Mouse (Mus musculus): ENCODE data around the gene Dis3l2.
A peak's percentile ranks its signal among the peaks of the same experiment; 100 is the strongest.

Dis3l2 gene

GRCm38 (mm10) chr1:86703300-86703964 is at the start of gene Dis3l2:
Gene Dis3l2 (plus strand): TSS chr1:86703808.
- DNase-seq: peak; percentile 78 to 88

GRCm38 (mm10) chr1:86657071-86657470 is 46.5 kb upstream of the Dis3l2 start:
- DNase-seq: peak; percentile 7 to 42

DNA sequence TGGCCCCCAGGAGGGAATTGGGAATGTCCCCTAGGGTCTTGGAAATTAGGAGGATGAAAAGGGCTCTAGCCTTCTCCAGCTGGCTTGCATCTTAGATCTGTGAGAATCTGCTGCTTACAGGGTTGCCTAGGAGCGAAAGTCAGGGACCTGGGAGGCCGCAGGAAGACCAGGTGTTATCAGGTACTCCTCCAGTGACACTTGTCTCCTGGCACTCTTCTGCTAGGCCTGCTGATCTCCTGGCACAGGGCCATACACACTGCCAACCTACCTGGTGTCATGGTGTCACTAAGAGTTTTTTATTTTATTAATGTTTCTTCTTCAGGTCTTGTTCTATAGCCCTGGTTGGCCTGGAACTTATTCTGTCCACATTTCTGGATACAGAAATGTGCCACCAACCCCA is 38.5 kb upstream of the Dis3l2 start:
- DNase-seq: no peak

DNA sequence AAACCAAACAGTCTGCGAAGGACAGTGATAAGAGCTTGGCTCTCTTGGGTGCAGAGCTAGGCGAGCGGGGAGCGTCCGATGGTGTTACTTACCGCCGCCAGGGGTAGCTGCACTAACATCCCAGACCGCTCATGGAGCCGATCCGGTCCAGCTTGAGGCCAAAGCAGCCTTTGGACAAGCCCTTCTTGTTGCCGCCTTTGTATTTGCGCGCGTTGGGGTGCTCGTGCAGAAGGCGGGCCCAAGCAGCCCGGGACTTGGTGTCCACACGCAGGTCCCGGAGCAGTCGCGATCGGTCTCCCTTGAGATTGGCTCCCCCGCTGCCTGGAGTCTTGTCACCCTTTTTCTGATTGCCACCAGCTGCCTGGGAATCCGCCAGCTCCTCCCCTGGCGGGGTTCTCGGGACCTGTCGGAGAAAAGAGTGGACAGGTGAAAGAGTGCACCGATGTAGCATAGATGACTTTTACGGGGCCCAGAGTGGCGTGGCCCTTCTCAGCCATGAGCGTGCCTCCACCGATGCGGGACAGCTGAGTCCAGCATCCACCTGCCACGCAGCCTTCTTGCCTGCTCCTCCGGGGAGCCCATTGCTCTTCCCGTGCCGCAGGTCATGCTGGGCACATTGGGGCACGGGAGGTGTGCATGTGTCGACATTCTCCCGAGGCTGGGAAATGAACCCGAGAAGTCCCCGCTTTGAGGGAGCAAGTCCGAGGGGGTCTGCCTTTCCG is 33.9 kb upstream of the Dis3l2 start:
- peak; percentile 60 to 76 for DNase-seq

DNA sequence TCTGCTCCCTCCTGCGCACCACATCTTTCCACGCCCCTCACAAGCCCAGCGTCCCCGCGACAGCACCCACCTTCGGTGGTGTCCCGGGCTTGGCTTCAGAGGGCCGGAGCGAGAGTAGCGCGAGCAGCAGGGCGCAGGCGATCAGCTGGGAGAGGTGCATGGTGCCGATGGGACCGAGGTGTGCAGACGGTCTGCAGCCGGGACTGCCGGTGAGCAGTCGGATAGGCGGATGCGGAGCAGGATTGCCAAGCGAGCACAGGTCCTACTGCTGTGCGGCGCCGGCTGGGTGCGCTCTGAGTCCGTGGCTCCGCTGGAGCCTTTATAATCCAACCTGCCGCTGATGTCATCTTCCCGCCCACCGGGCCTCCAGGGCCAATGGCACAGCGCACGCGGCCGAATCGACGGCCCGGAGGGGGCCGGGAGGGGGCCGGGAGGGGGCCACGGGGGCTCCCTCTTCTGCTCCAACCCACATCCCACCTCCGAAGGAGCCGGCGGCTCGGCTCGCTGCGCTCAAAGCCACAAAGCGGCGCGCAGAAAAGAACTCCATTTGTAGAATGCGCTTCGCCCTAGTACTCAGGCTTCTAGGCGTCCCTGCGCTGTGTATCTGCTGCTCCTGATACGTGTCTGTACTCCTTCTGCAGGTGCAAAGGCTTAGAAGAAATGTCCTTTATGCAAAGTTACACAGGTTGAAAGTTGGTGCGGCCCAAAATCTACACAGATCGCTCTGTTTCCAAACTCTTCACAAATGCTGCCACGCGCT is 33.1 kb upstream of the Dis3l2 start, which contains the start of gene Nppc:
Gene Nppc, minus strand, starts transcription at position 293 of the 760 bp plus-strand sequence.
- peak; percentile 49 to 69 for DNase-seq

DNA sequence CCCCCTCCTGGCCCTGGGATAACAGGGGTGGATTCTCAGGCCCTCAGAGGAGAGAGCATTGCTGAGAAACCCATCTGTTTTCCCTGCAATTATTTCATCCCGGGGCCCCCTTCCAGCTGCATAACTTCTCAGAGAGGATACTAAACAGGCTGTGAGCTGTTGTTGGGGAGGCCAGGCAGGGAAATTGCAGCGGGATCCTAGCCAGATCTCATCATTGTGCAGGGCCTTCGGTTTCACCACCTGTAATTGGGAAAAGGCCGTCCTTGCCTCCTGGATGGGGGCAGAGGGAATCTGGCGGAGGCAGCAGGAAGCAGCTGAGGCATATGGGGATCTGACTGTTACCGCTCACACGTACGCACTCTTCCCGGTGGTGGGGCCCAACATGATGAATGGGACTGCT is 29.2 kb upstream of the Dis3l2 start:
- DNase-seq: no peak

- DNase-seq: no peak
Measured at GRCm38 (mm10) chr1:86675126-86675525, 28.5 kb upstream of the Dis3l2 start.

- DNase-seq: no peak
Measured at GRCm38 (mm10) chr1:86677624-86678023, 26.0 kb upstream of the Dis3l2 start.

DNA sequence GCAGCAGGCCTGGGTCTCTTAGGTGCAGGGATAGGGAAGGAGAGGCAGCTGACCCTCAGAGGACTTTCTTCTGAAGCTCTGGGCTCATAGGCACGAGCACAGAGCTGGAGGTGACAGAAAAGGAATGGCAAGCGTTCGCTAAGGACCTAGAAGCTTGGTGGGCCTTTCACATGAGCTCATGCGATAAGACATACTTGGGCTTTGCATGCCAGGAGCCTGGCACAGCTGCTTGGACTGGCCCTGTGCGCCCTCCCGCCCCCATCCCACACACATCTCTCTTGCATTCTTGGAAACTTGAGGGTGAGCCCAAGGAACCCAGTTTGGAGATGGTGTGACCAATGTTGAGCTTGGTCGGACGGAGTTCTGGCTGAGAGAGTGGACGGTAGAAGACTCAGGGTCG is 24.9 kb upstream of the Dis3l2 start:
- no peak for DNase-seq

GRCm38 (mm10) chr1:86687236-86687635 is 16.4 kb upstream of the Dis3l2 start:
- no peak for DNase-seq

GRCm38 (mm10) chr1:86691027-86691426 is 12.6 kb upstream of the Dis3l2 start:
- no peak for DNase-seq

- DNase-seq: no peak
Measured at GRCm38 (mm10) chr1:86696948-86697347, 6.7 kb upstream of the Dis3l2 start.

- DNase-seq: peak in 1 of 2 experiments; percentile 41
Measured at GRCm38 (mm10) chr1:86698721-86699120, 4.9 kb upstream of the Dis3l2 start.

GRCm38 (mm10) chr1:86699346-86700136 is 4.1 kb upstream of the Dis3l2 start:
- no peak for DNase-seq

GRCm38 (mm10) chr1:86700367-86700766 is 3.2 kb upstream of the Dis3l2 start:
- DNase-seq: no peak

- no peak for DNase-seq
Measured at GRCm38 (mm10) chr1:86703965-86704326, 338 bp downstream of the Dis3l2 start.

- DNase-seq: no peak
Measured at GRCm38 (mm10) chr1:86705461-86705860, 1.9 kb downstream of the Dis3l2 start.

GRCm38 (mm10) chr1:86709546-86709945 is 5.9 kb downstream of the Dis3l2 start:
- DNase-seq: no peak

DNA sequence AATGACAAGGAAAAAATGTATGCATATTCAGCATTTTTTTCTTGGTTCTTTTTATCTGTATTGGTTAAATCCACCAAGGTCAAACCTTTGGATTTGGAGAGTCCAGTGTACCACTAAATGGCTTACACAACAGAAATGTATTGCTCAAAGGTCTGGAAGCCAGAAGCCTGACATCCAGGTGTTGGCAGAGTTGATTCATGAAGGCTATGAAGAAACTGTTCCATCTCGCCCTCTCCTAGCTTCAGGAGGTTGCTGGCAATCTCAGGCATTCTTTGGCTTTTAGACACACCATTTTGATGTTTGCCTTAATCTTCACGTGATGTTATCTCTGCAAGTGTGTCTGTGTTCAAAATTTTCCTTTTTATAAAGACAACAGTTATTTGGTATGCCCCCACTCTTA is 8.4 kb downstream of the Dis3l2 start:
- DNase-seq: no peak

DNA sequence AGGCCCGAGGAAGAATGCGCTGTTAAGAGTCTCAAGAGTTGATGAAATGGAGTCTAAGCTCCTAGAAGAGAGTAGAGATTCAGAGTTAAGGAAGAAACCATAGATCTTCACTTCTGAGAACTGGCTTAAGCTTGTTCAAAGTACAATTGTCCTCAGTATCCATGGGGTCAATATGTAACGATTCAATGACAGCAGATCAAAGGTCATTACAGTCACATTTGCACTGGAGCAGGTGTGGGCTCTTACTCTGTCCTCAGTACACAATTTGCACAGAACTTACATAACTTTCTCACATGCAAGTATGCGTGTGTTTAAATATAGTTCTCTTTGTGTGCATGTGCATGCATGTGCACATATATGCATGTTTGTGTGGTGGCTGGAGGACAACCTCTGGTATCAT is 9.4 kb downstream of the Dis3l2 start:
- DNase-seq: peak in 1 of 2 experiments; percentile 58

DNA sequence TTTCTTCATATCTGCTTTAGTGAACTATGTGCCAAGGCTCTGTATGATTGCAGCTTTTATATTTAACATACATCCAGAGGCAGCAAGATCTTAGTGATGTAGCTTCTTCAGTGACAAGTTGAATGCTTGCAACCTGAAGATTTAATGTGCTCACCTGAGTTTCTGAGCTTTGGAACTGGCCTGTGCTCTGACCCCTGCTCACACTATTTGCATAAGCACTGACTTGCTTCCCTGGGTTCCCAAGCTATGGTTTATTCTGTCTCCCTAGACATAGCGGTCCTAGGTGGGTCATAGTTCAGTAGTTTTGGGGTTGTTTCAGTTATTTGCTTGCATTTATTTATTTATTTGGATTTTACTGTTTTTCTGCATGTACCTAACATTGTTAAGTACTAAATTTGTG is 14.6 kb downstream of the Dis3l2 start:
- DNase-seq: no peak

- no peak for DNase-seq
Measured at GRCm38 (mm10) chr1:86719391-86719790, 15.8 kb downstream of the Dis3l2 start.

All from kidney, adult 8-10 months (tissue).